Mouse (Mus musculus) testis, adult 2 months (tissue): ENCODE results near the gene Camkk2. TPM values are rescaled to one million over a fixed set of nuclear protein-coding genes. Genes with fewer than 3 reads are reported as not detected.

Experiments used
- H3K27ac ChIP-seq: fragments of 200-500 bp; 2 replicates; pipeline ENCODE4 v1.5.1; 2012; ENCODE audit warnings: low read depth, low read length; ENCODE audit not compliant: control insufficient read depth, insufficient read depth
- H3K27me3 ChIP-seq: fragments of 200-500 bp; 2 replicates; pipeline ENCODE4 v1.6.1; 2012; ENCODE audit warnings: mild to moderate bottlenecking, low read length, moderate library complexity; ENCODE audit not compliant: control insufficient read depth, insufficient read depth
- H3K36me3 ChIP-seq: fragments of 200-500 bp; 2 replicates; pipeline ENCODE4 v1.6.1; 2012; ENCODE audit warnings: mild to moderate bottlenecking, low read length; ENCODE audit not compliant: control insufficient read depth, insufficient read depth
- H3K4me1 ChIP-seq: fragments of 200-500 bp; 2 replicates; pipeline ENCODE4 v1.6.1; 2012; ENCODE audit warnings: low read length; ENCODE audit not compliant: control insufficient read depth, insufficient read depth
- H3K4me3 ChIP-seq: fragments of 200-500 bp; 2 replicates; pipeline ENCODE4 v1.5.1; 2012; ENCODE audit warnings: low read depth, mild to moderate bottlenecking, low read length, moderate library complexity, mixed read lengths; ENCODE audit not compliant: control insufficient read depth
- CTCF ChIP-seq: fragments of 200-500 bp; IDR thresholded peaks from 2 replicates; pipeline ENCODE4 v1.5.1; 2012; ENCODE audit warnings: low read depth, mild to moderate bottlenecking, inconsistent platforms, low read length, moderate library complexity; ENCODE audit not compliant: control insufficient read depth, insufficient read depth, insufficient replicate concordance
- POLR2A ChIP-seq: fragments of 200-500 bp; IDR thresholded peaks from 2 replicates; pipeline ENCODE4 v1.6.1; 2012; ENCODE audit warnings: low read depth, mild to moderate bottlenecking, inconsistent platforms, low read length, moderate library complexity; ENCODE audit not compliant: control insufficient read depth
- polyA plus RNA-seq: library from polyadenylated mRNA; depleted of rRNA; stranded (reverse); fragments of >200 nt; gene quantifications from 2 replicates; pipeline ENCODE4 v1.2.3, GENCODE M21; 2012

Camkk2 gene
- polyA plus RNA-seq, 1 experiment = 22.3 TPM

DNA sequence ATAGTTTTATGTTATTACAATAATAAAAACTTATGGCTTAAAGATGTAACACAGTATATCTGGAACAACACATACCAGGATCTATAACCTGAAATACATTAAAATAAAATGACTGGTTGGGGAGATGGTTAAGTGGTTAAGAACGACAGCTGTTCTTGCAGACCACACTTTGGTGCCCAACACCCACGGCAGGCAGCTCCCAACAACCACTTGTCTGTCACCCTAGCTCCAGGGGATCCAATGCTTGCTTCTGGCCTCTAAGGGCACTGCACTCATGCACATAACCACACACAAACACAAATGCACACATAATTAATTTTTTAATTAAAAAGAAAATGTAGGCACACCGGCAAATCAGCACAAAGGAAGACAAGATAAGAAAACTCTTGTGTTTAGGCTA is 33.5 kb upstream of the Camkk2 start:
- Histone ChIP-seq H3K36me3 (no peaks in the 10 kb centered on the region), H3K27me3 (no peaks in the 10 kb centered on the region), H3K4me3 (no peak overlapping the region), H3K4me1 (no peaks in the 10 kb centered on the region), H3K27ac (no peak overlapping the region)
- TF ChIP-seq POLR2A (no peak), CTCF (no peak)

DNA sequence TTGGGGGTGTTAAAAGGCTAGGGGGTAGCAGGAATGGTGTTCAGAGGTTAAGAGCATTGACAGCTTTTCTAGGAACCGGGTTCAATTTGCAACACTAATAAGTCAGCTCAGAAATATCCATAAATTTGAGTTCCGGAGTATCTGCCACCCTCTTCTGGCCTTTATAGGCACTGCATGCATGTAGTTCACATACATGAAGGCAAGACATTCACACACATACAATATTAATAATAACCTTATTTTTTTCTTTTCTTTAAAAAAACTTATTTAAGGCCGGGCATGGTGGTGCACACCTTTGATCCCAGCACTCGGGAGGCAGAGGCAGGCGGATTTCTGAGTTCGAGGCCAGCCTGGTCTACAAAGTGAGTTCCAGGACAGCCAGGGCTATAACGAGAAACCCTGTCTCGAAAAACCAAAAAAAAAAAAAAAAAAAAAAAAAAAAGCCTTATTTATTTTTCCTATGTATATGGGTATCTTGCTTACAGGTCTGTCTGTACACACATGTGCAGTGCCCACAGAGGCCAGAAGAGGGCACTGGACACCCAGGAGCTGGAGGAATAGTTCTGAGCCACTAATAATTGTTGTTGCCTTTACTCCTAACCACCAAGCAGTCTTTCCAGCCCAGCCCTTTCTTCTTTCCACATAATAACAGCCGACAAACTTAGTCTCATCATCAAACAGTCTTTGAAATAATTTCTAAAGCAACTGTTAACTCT is 32.3 kb upstream of the Camkk2 start:
- H3K36me3 ChIP-seq = no peaks in the 10 kb centered on the region
- H3K27me3 ChIP-seq = no peaks in the 10 kb centered on the region
- peak; percentile 70; the same call in 1 of the 2 replicates for TF ChIP-seq CTCF
- no peak for TF ChIP-seq POLR2A
- no peak overlapping the region for H3K27ac ChIP-seq
- H3K4me1 ChIP-seq = no peaks in the 10 kb centered on the region
- H3K4me3 ChIP-seq = no peak overlapping the region

GRCm38 (mm10) chr5:122805503-122805902 is 26.3 kb upstream of the Camkk2 start:
- TF ChIP-seq CTCF = no peak
- no peak for TF ChIP-seq POLR2A

DNA sequence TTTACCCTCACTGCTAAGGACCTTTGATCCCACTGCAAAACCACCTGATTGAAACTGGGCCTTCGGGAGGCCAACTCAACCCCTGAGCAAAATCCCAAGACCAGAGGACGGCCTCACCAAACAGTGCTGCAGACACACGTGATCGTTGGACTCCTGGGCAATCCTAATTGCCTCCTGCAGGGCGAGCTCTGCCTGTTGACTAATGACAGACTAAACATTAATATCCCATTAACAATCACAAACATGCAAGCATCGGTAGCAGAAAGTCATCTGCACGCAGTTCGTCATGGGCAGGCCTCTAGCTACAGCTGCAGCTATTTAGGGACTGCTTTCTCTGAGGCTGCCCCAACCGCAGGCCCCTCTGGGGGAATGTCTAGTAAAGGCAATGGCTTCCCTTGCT is 23.5 kb upstream of the Camkk2 start:
- Histone ChIP-seq H3K4me3 (no peak overlapping the region), H3K4me1 (no peaks in the 10 kb centered on the region), H3K36me3 (no peaks in the 10 kb centered on the region; the same call in none of the 2 replicates), H3K27me3 (no peaks in the 10 kb centered on the region), H3K27ac (no peak overlapping the region)
- no peak for TF ChIP-seq POLR2A
- no peak for TF ChIP-seq CTCF

More at GRCm38 (mm10) chr5:122805503-122805902, 26.3 kb upstream of the Camkk2 start:
- H3K27ac ChIP-seq = no peak overlapping the region
- H3K36me3 ChIP-seq = no peaks in the 10 kb centered on the region; the same call in none of the 2 replicates
- H3K4me3 ChIP-seq = no peak overlapping the region
- no peaks in the 10 kb centered on the region for H3K4me1 ChIP-seq
- no peaks in the 10 kb centered on the region for H3K27me3 ChIP-seq

- no peaks in the 10 kb centered on the region; the same call in none of the 2 replicates for H3K36me3 ChIP-seq
Measured at GRCm38 (mm10) chr5:122801684-122802083, 22.5 kb upstream of the Camkk2 start.

GRCm38 (mm10) chr5:122800345-122801010 is 21.3 kb upstream of the Camkk2 start:
- no peaks in the 10 kb centered on the region; the same call in none of the 2 replicates for H3K36me3 ChIP-seq
- no peak overlapping the region for H3K27ac ChIP-seq
- H3K4me1 ChIP-seq = no peaks in the 10 kb centered on the region
- no peaks in the 10 kb centered on the region for H3K27me3 ChIP-seq
- H3K4me3 ChIP-seq = no peak overlapping the region
- TF ChIP-seq CTCF = no peak
- TF ChIP-seq POLR2A = no peak

More at GRCm38 (mm10) chr5:122801684-122802083, 22.5 kb upstream of the Camkk2 start:
- no peak for TF ChIP-seq POLR2A
- TF ChIP-seq CTCF = no peak
- H3K27me3 ChIP-seq = no peaks in the 10 kb centered on the region
- no peak overlapping the region for H3K27ac ChIP-seq
- no peak overlapping the region for H3K4me3 ChIP-seq
- H3K4me1 ChIP-seq = no peaks in the 10 kb centered on the region

- Histone ChIP-seq H3K4me1 (no peaks in the 10 kb centered on the region), H3K36me3 (no peaks in the 10 kb centered on the region; the same call in none of the 2 replicates), H3K27me3 (no peaks in the 10 kb centered on the region), H3K27ac (peak overlapping the region; percentile 48; the same call in 1 of the 2 replicates), H3K4me3 (no peak overlapping the region)
- 0 out of 2 replicates have a peak, but pooled peaks have one; percentile 23 for TF ChIP-seq POLR2A
- no peak for TF ChIP-seq CTCF
Measured at GRCm38 (mm10) chr5:122799379-122800344, 20.5 kb upstream of the Camkk2 start.
